Comparison of ENCODE assay signal across 18 mouse cellular contexts in the genomic region with DNA sequence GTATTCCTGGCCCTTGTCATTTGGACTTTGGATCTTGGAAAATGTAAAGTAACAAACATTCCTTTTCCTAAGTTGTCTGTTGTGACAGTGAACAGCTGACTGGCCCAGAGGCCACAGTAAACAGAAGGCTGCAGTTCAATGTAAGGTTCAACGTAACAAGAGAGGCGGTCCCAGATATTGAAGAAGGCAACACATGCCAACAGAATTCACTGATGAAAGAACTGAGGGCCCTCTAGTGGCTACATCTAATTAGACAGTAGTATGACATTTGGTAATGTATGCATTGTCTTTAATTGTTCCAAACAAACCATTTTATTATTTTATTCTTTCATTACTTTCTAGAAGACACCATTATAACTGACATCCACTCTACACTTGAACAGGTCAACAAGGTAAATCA. TPM values are rescaled to one million over a fixed set of nuclear protein-coding genes. Genes with fewer than 3 reads are reported as not detected.
DNase-seq lines count a peak whose midpoint lies in the region; ATAC-seq and TF ChIP-seq lines count a peak whose summit lies in the region.
"Had no signal": no experiment of that assay in that cellular context is flagged by ENCODE, and none has a peak within 500 bp of the region (broad histone marks: within the 10 kb centered on the region; RNA-seq: fewer than 3 reads in every experiment).

No protein-coding gene starts in this region.

- no peak for ATAC-seq in heart, postnatal 0 days (ENCODE audit: insufficient read depth, low read depth)
- ATAC-seq in lung, postnatal 0 days: no peak
- no peak for ATAC-seq in stomach, postnatal 0 days (ENCODE audit: low FRiP score, low TSS enrichment)

- H3K9ac ChIP-seq in heart, postnatal 0 days (replicated peaks; ENCODE audit: low read depth, low read length): no peak overlapping the region
- H3K9ac ChIP-seq in lung, postnatal 0 days (replicated peaks; ENCODE audit: low read depth): no peak overlapping the region
- H3K9ac ChIP-seq in stomach, postnatal 0 days (ENCODE audit: low read length): no peak overlapping the region
- H3K9ac ChIP-seq: limb, embryonic 13.5 days had no signal

- no peak for TF ChIP-seq EP300 in heart, postnatal 0 days (IDR thresholded peaks at IDR 0.05; ENCODE audit: low read depth)
- no peak for TF ChIP-seq EP300 in lung, postnatal 0 days (IDR thresholded peaks at IDR 0.05)
- TF ChIP-seq EP300 in stomach, postnatal 0 days (optimal IDR thresholded peaks at IDR 0.05): no peak

- 59% methylated on average over 2 of the region's 2 CpGs for WGBS in heart, postnatal 0 days
- 42% methylated on average over 2 of the region's 2 CpGs for WGBS in lung, postnatal 0 days
- WGBS in stomach, postnatal 0 days: 48% methylated on average over 2 of the region's 2 CpGs

- no peak overlapping the region for H3K27ac ChIP-seq in heart, postnatal 0 days (ENCODE audit: low read depth)
- H3K27ac ChIP-seq in lung, postnatal 0 days (ENCODE audit: low read length): no peak overlapping the region
- H3K27ac ChIP-seq in stomach, postnatal 0 days (replicated peaks): no peak overlapping the region
- H3K27ac ChIP-seq: heart, embryonic 10.5 days; limb, embryonic 13.5 days; midbrain, embryonic 10.5 days had no signal

- 0 out of 2 replicates have a peak, but pooled peaks have one; percentile 26 for TF ChIP-seq CTCF in heart, postnatal 0 days (IDR thresholded peaks at IDR 0.05; ENCODE audit: low read depth)
- peak; percentile 38 for TF ChIP-seq CTCF in lung, postnatal 0 days (IDR thresholded peaks at IDR 0.05)
- TF ChIP-seq CTCF in stomach, postnatal 0 days (IDR thresholded peaks at IDR 0.05; ENCODE audit: low read depth): peak; percentile 62

- DNase-seq in heart, postnatal 0 days (ENCODE audit: low spot score): no peak
- DNase-seq in heart, postnatal 14 days: no peak
- peak; percentile 26 for DNase-seq in lung, postnatal 0 days (ENCODE audit: low spot score)
- DNase-seq in lung, postnatal 10 days: no peak
- peak; percentile 17 for DNase-seq in ZHBTc4 (ENCODE audit: low read depth, low spot score)
- no peak for DNase-seq in stomach, postnatal 0 days (ENCODE audit: low spot score)
- DNase-seq in ovary, postnatal 36 days (ENCODE audit: low spot score): no peak
- DNase-seq: adrenal gland, postnatal 36 days; cerebellum, adult 11 months; kidney, postnatal 4 days; right cerebral cortex, postnatal 4 days; thymus, postnatal 14 days had no signal

- no peaks in the 10 kb centered on the region for H3K4me1 ChIP-seq in heart, postnatal 0 days (ENCODE audit: control insufficient read depth, insufficient read depth)
- no peaks in the 10 kb centered on the region for H3K4me1 ChIP-seq in lung, postnatal 0 days (ENCODE audit: insufficient read depth, low read depth, low read length)
- H3K4me1 ChIP-seq in stomach, postnatal 0 days (replicated peaks; ENCODE audit: control insufficient read depth, insufficient read depth): no peaks in the 10 kb centered on the region
- H3K4me1 ChIP-seq: heart, embryonic 10.5 days; limb, embryonic 13.5 days; midbrain, embryonic 10.5 days had no signal

- H3K27me3 ChIP-seq in heart, postnatal 0 days (ENCODE audit: control insufficient read depth, insufficient read depth, low read length): no peaks in the 10 kb centered on the region
- H3K27me3 ChIP-seq in lung, postnatal 0 days (replicated peaks; ENCODE audit: insufficient read depth, low read length): no peaks in the 10 kb centered on the region
- no peaks in the 10 kb centered on the region for H3K27me3 ChIP-seq in stomach, postnatal 0 days (ENCODE audit: control insufficient read depth, insufficient read depth, low read length)
- H3K27me3 ChIP-seq: limb, embryonic 13.5 days had no signal

- intact Hi-C loops in heart, postnatal 14 days (cut with DNase I): no loop called here

- H3K36me3 ChIP-seq in heart, postnatal 0 days (replicated peaks; ENCODE audit: control insufficient read depth, insufficient read depth, low read length): peaks cover 68% of the 10 kb centered on the region
- peaks cover 31% of the 10 kb centered on the region; the same call in 1 of the 2 replicates for H3K36me3 ChIP-seq in lung, postnatal 0 days (ENCODE audit: insufficient read depth, low read length)
- H3K36me3 ChIP-seq in stomach, postnatal 0 days (ENCODE audit: control insufficient read depth, insufficient read depth, low read length): peaks cover 16% of the 10 kb centered on the region

- H3K9me3 ChIP-seq in heart, postnatal 0 days (replicated peaks; ENCODE audit: control insufficient read depth, low read length): no peaks in the 10 kb centered on the region
- H3K9me3 ChIP-seq in lung, postnatal 0 days (ENCODE audit: low read length): no peaks in the 10 kb centered on the region
- H3K9me3 ChIP-seq in stomach, postnatal 0 days (ENCODE audit: control insufficient read depth, low read length): no peaks in the 10 kb centered on the region
- H3K9me3 ChIP-seq: heart, embryonic 10.5 days; limb, embryonic 13.5 days; midbrain, embryonic 10.5 days had no signal

- H3K4me3 ChIP-seq in heart, postnatal 0 days (ENCODE audit: low read depth, low read length): no peak overlapping the region
- no peak overlapping the region for H3K4me3 ChIP-seq in lung, postnatal 0 days (ENCODE audit: low read depth, low read length)
- no peak overlapping the region for H3K4me3 ChIP-seq in stomach, postnatal 0 days (ENCODE audit: low read depth, low read length)
- H3K4me3 ChIP-seq: heart, embryonic 10.5 days; limb, embryonic 13.5 days; midbrain, embryonic 10.5 days had no signal

- no peak overlapping the region for H3K4me2 ChIP-seq in heart, postnatal 0 days (ENCODE audit: low read depth, low read length)
- H3K4me2 ChIP-seq in lung, postnatal 0 days (replicated peaks; ENCODE audit: low read depth, low read length): no peak overlapping the region
- no peak overlapping the region for H3K4me2 ChIP-seq in stomach, postnatal 0 days (replicated peaks; ENCODE audit: low read depth)
- H3K4me2 ChIP-seq: limb, embryonic 13.5 days had no signal

RNA-seq across cellular contexts. Expression of a gene that starts 15.1 kb away (rescaled TPM):
- 22.7 and 75.7 TPM in 2 replicates for total RNA-seq in heart, postnatal 0 days (2014; rRNA removed; ENCODE audit: low replicate concordance)
- 13.2 and 14.3 TPM in 2 replicates for polyA plus RNA-seq in heart, postnatal 0 days (2015; fragmentation: Nextera tagmentation; extraction: Ambion mirVana)
- 10 to 100 TPM; 26.4 to 28.9 TPM for total RNA-seq in heart, postnatal 14 days (2021)
- 15.2 and 15.5 TPM in 2 replicates for polyA plus RNA-seq in lung, postnatal 0 days (2015; fragmentation: Nextera tagmentation; extraction: Ambion mirVana)
- 8.4 and 9.2 TPM in 2 replicates for polyA plus RNA-seq in stomach, postnatal 0 days (2015; fragmentation: Nextera tagmentation; extraction: Ambion mirVana)

RNA-seq across cellular contexts. Expression of a gene that starts 23.9 kb away (rescaled TPM):
- total RNA-seq in heart, postnatal 0 days (2014; rRNA removed; ENCODE audit: low replicate concordance): not detected in 2 replicates
- polyA plus RNA-seq in heart, postnatal 0 days (2015; fragmentation: Nextera tagmentation; extraction: Ambion mirVana): 0.04 TPM in 1 of 2 replicates, not detected in the other
- total RNA-seq in heart, postnatal 14 days (2021): not detected
- 1.8 and 2.2 TPM in 2 replicates for polyA plus RNA-seq in lung, postnatal 0 days (2015; fragmentation: Nextera tagmentation; extraction: Ambion mirVana)
- polyA plus RNA-seq in stomach, postnatal 0 days (2015; fragmentation: Nextera tagmentation; extraction: Ambion mirVana): 21.9 and 22.7 TPM in 2 replicates
- total RNA-seq: adrenal gland, postnatal 36 days; gastrocnemius, adult 8-10 months; hematopoietic stem cell, adult 5-6 weeks had no signal
- polyA plus RNA-seq: midbrain, embryonic 10.5 days had no signal

RNA-seq across cellular contexts. Expression of a gene that starts 48.9 kb away (rescaled TPM):
- not detected in 2 replicates for total RNA-seq in heart, postnatal 0 days (2014; rRNA removed; ENCODE audit: low replicate concordance)
- polyA plus RNA-seq in heart, postnatal 0 days (2015; fragmentation: Nextera tagmentation; extraction: Ambion mirVana): not detected in 2 replicates
- total RNA-seq in heart, postnatal 14 days (2021): not detected
- polyA plus RNA-seq in lung, postnatal 0 days (2015; fragmentation: Nextera tagmentation; extraction: Ambion mirVana): not detected in 2 replicates
- polyA plus RNA-seq in stomach, postnatal 0 days (2015; fragmentation: Nextera tagmentation; extraction: Ambion mirVana): 9.8 and 10.6 TPM in 2 replicates
- total RNA-seq: gastrocnemius, adult 8-10 months; hematopoietic stem cell, adult 5-6 weeks had no signal
- polyA plus RNA-seq: heart, embryonic 10.5 days; lung, embryonic 16.5 days had no signal

Comparison
In these comparisons a context has a peak if more than half of its experiments do, and no peak if none do; other contexts are left out.
1. DNase-seq: peak in lung, postnatal 0 days (single experiment) and ZHBTc4 (single experiment); none in heart, postnatal 0 days (single experiment), heart, postnatal 14 days (0 of 2), lung, postnatal 10 days (single experiment), stomach, postnatal 0 days (single experiment) and ovary, postnatal 36 days (single experiment).
2. RNA of a gene that starts 48.9 kb away (polyA plus RNA-seq): 9.8 to 10.6 TPM in stomach, postnatal 0 days; not detected in heart, postnatal 0 days and not detected in lung, postnatal 0 days; every median in the first group is over 10 times any median in the second.
3. Peak in every context shown above with its lines, with median percentiles within 50 percentile points of each other: CTCF ChIP-seq.